Mouse (Mus musculus): ENCODE measurements around the gene Ralgds. TPM values are rescaled to one million over a fixed set of nuclear protein-coding genes. Genes with fewer than 3 reads are reported as not detected.
A peak's percentile ranks its signal among the peaks of the same experiment; 100 is the strongest.
"Not testable (repeated sequence)": the region's sequence is repeated elsewhere in the genome, so short reads cannot be mapped to it uniquely, and the experiment has no call there.

Ralgds gene
- 83.5 and 83.7 TPM in 2 replicates for polyA plus RNA-seq (2015; fragmentation: Nextera tagmentation; extraction: Ambion mirVana)

DNA sequence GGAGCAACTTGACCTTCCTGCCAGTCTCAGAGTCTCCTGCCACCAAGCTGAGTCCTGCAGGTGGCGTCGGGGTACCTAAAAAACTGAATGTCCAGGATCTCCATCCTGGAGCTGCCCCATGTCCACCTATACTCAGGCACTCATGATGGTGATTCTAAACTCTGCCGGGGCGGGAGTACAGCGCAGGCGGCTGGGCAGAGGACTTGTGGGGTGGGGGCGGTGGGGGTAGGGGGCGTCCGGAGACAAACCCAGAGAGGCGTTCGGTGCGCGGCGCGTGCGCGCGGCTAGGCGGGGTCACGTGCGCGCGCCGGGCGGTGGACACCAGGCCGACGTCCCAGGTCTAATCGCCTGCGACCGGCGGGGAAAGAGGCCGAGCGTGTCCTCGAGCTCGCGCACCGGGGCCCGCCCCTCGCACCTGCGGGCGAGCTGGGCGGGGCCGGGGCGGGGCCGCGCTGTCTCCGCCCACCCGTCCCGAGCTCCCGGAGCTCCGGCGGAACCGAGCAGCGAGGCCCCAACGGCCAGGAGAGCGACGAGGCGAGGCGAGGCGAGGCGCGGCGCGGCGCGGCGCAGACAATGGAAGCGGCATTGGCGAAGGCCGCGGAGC lies at the start of gene Ralgds:
Gene Ralgds (plus strand): TSS at position 328 of the 604 bp plus-strand sequence.
- peak; percentile 65 for ATAC-seq
- Histone ChIP-seq H3K4me1 (replicated peaks; ENCODE audit: control insufficient read depth, insufficient read depth, low read length) (peaks cover 41% of the 10 kb centered on the region), H3K4me3 (replicated peaks; ENCODE audit: low read length) (peak within 1 kb of the TSS; percentile 67), H3K9me3 (ENCODE audit: control insufficient read depth, low read length) (no peaks in the 10 kb centered on the region), H3K27me3 (replicated peaks; ENCODE audit: control insufficient read depth, insufficient read depth, low read length) (0 out of 2 replicates have a peak, but pooled peaks cover 2% of the 10 kb centered on the region), H3K9ac (replicated peaks; ENCODE audit: low read depth, low read length) (peak within 1 kb of the TSS; percentile 86), H3K27ac (ENCODE audit: low read length) (peak within 1 kb of the TSS; percentile 84), H3K4me2 (ENCODE audit: low read length) (peak within 1 kb of the TSS; percentile 89), H3K36me3 (ENCODE audit: control insufficient read depth, insufficient read depth) (no peaks in the 10 kb centered on the region)
- under 1% methylated on average over 63 of the region's 71 CpGs for WGBS

DNA sequence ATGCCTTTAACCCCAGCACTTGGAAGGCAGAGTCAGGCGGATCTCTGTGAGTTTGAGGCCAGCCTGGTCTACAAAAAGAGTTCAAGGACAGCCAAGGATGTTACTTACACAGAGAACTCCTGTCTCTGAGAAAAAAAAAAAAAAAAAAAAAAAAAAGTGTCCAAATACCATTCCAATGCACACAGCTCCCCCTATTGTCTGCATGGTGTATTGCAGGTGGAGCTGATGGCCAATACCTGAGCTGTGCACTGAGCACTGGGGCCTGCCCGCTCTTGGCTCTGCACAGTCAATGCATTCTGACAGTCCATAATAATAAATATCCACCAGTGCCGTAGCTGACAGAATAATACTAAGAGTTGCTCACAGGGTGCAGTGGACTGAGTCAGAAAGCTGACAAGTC lies 49.0 kb upstream of the Ralgds start:
- H3K27me3 ChIP-seq (replicated peaks; ENCODE audit: control insufficient read depth, insufficient read depth, low read length), result no peaks in the 10 kb centered on the region
- H3K9ac ChIP-seq (replicated peaks; ENCODE audit: low read depth, low read length), result no peak overlapping the region
- 51% methylated on average over 3 of the region's 3 CpGs for whole genome bisulfite sequencing
- H3K27ac ChIP-seq (ENCODE audit: low read length), result no peak overlapping the region
- H3K4me3 ChIP-seq (replicated peaks; ENCODE audit: low read length), result no peak overlapping the region
- H3K9me3 ChIP-seq (ENCODE audit: control insufficient read depth, low read length), result no peaks in the 10 kb centered on the region
- H3K4me1 ChIP-seq (replicated peaks; ENCODE audit: control insufficient read depth, insufficient read depth, low read length), result peaks cover 16% of the 10 kb centered on the region
- no peak for ATAC-seq
- no peaks in the 10 kb centered on the region for H3K36me3 ChIP-seq (ENCODE audit: control insufficient read depth, insufficient read depth)
- no peak overlapping the region for H3K4me2 ChIP-seq (ENCODE audit: low read length)

DNA sequence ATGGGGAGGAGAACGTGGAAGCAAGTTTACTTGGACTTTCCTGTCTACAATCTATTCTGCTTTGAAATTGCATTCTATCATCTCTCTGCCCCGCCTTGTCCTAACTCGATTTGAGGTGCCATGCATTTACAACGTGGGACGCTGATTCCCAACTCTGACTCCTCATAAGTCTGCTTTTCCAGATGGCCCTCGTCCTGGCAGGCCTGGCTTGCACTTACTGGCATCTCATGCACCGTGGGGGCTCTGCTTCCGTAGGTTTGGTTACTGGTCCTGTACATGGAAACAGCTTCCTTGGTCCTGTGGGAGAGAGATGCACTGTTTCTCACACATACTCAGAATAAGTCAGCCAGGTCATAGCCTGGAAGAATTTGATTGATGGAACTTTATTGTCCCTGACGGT lies 48.0 kb upstream of the Ralgds start:
- no peak overlapping the region for H3K4me3 ChIP-seq (replicated peaks; ENCODE audit: low read length)
- H3K36me3 ChIP-seq (ENCODE audit: control insufficient read depth, insufficient read depth), result peaks cover 6% of the 10 kb centered on the region
- ATAC-seq, result no peak
- peaks cover 17% of the 10 kb centered on the region for H3K4me1 ChIP-seq (replicated peaks; ENCODE audit: control insufficient read depth, insufficient read depth, low read length)
- H3K27me3 ChIP-seq (replicated peaks; ENCODE audit: control insufficient read depth, insufficient read depth, low read length), result no peaks in the 10 kb centered on the region
- no peaks in the 10 kb centered on the region for H3K9me3 ChIP-seq (ENCODE audit: control insufficient read depth, low read length)
- no peak overlapping the region for H3K27ac ChIP-seq (ENCODE audit: low read length)
- no peak overlapping the region for H3K4me2 ChIP-seq (ENCODE audit: low read length)
- H3K9ac ChIP-seq (replicated peaks; ENCODE audit: low read depth, low read length), result no peak overlapping the region
- 80% methylated on average over 9 of the region's 9 CpGs for WGBS

DNA sequence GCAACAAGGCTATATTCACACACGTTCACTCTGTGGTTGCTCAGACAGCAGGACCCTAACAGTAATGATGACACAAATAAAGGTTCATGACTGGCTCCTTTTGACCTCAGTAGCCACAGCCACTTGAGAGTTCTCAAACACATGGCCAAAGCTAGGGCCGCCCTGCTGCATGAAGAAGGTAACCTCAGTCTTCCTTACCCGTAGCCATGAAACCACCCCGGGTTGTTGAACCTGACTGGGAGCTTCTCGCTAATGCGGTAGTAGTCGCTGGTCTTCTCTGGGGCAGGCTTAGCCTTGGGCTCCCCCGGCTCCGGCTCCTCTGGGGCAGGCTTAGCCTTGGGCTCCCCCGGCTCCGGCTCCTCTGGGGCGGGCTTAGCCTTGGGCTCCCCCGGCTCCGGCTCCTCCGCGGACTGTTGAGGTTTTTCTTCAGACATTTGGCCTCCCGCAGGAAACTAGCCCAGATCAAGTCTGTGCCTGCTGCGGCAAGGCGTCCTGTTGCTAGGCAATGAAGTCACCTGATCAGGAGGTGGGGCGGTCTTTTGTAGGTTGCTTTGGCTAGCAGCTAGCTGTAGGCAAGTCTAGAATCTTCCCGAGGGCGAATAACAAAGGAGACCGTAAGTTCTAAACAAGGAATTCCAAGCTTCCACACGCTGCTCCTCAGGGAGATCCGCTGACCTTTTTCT lies 46.9 kb upstream of the Ralgds start, which contains the start of gene 1700007K13Rik:
Gene 1700007K13Rik (minus strand): TSS at position 497 of the 683 bp plus-strand sequence.
- peak within 1 kb of the TSS; percentile 49 for H3K4me2 ChIP-seq (ENCODE audit: low read length)
- H3K4me3 ChIP-seq (replicated peaks; ENCODE audit: low read length), result peak within 1 kb of the TSS; percentile 23
- H3K9ac ChIP-seq (replicated peaks; ENCODE audit: low read depth, low read length), result no peak within 1 kb of the TSS; the same call in 1 of the 2 replicates
- H3K36me3 ChIP-seq (ENCODE audit: control insufficient read depth, insufficient read depth), result peaks cover 15% of the 10 kb centered on the region
- 6% methylated on average over 25 of the region's 25 CpGs for WGBS
- ATAC-seq, result peak; percentile 51; the same call in 1 of the 2 replicates
- H3K4me1 ChIP-seq (replicated peaks; ENCODE audit: control insufficient read depth, insufficient read depth, low read length), result peaks cover 17% of the 10 kb centered on the region
- H3K27me3 ChIP-seq (replicated peaks; ENCODE audit: control insufficient read depth, insufficient read depth, low read length), result no peaks in the 10 kb centered on the region
- no peaks in the 10 kb centered on the region for H3K9me3 ChIP-seq (ENCODE audit: control insufficient read depth, low read length)
- no peak within 1 kb of the TSS for H3K27ac ChIP-seq (ENCODE audit: low read length)

DNA sequence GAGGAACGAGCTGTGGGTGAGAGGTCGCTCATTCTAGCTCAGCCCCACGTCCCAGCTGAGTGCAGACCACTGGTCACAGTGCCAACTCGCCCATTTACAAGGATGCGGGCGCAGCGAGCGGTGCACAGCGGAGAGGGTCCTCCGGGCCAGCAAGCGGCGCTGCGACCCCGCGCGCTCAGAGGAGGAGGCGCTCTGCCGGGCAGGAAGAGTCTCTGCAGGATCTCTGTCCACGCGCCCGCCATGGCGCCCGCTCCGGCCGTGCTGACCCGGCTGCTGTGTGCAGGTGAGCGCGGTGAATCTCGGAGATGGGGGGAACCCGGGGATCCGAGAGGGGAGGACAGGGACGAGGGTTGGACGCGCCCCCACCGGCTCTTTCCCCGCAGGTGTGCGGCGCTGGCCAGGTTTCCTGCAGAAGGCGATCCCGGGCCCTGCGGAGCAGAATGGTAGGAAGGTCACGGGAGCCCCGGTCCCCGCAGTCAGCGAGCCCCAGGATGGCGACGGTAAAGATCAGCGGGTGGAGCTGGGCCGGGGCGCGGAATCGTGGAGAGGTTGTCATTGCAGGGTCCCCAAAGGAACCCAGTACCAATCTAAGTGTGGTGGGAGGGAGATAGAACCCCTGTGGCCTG lies 45.0 kb upstream of the Ralgds start, which contains the start of gene Mrps2:
Gene Mrps2 (plus strand): TSS at position 207 of the 626 bp plus-strand sequence.
- H3K9ac ChIP-seq (replicated peaks; ENCODE audit: low read depth, low read length), result peak within 1 kb of the TSS; percentile 95
- peak; percentile 96 for ATAC-seq
- peaks cover 23% of the 10 kb centered on the region for H3K36me3 ChIP-seq (ENCODE audit: control insufficient read depth, insufficient read depth)
- peaks cover 1% of the 10 kb centered on the region for H3K9me3 ChIP-seq (ENCODE audit: control insufficient read depth, low read length)
- peaks cover 17% of the 10 kb centered on the region for H3K4me1 ChIP-seq (replicated peaks; ENCODE audit: control insufficient read depth, insufficient read depth, low read length)
- no peaks in the 10 kb centered on the region for H3K27me3 ChIP-seq (replicated peaks; ENCODE audit: control insufficient read depth, insufficient read depth, low read length)
- under 1% methylated on average over 52 of the region's 52 CpGs for WGBS
- peak within 1 kb of the TSS; percentile 11; the same call in 1 of the 2 replicates for H3K27ac ChIP-seq (ENCODE audit: low read length)
- peak within 1 kb of the TSS; percentile 83 for H3K4me3 ChIP-seq (replicated peaks; ENCODE audit: low read length)
- peak within 1 kb of the TSS; percentile 54 for H3K4me2 ChIP-seq (ENCODE audit: low read length)

DNA sequence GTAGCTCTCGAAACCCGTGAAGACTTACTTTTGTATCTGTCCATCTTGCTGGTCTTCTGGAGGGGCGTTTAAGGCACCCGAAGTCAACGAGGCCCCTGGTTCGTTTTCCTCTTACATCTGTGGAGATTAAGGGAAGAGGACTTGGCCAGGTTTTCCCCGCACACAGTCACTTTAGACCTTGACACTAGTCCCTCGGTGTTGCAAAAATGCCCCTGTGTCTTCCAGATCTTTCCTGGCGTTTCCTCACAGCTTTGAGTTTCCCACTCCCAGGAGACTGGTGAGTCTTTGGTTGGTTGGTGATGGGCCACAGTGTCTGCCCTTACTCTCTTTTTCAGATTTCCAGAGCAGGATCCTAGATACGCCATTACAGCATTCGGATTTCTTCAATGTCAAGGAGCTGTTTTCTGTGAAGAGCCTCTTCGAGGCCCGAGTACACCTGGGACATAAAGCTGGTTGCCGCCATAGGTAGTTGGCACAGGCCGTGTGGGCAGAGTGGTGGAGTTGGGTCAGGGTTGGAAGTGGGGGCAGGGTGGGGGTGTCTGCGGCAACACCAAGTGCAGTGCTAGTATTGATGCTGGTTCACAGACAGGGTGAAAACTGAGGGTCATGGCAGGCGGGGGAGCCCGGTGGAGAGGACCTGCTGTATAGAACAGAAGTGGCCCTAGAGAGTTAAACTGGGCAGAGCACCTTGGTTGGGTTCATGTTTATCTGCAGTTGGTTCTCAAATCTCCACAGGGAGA lies 44.3 kb upstream of the Ralgds start:
- H3K9ac ChIP-seq (replicated peaks; ENCODE audit: low read depth, low read length), result peak overlapping the region; percentile 95
- ATAC-seq, result no peak
- peak overlapping the region; percentile 83 for H3K4me3 ChIP-seq (replicated peaks; ENCODE audit: low read length)
- no peak overlapping the region for H3K27ac ChIP-seq (ENCODE audit: low read length)
- H3K4me1 ChIP-seq (replicated peaks; ENCODE audit: control insufficient read depth, insufficient read depth, low read length), result peaks cover 17% of the 10 kb centered on the region
- WGBS, result 53% methylated on average over 18 of the region's 18 CpGs
- H3K36me3 ChIP-seq (ENCODE audit: control insufficient read depth, insufficient read depth), result peaks cover 26% of the 10 kb centered on the region
- H3K9me3 ChIP-seq (ENCODE audit: control insufficient read depth, low read length), result peaks cover 4% of the 10 kb centered on the region
- no peaks in the 10 kb centered on the region for H3K27me3 ChIP-seq (replicated peaks; ENCODE audit: control insufficient read depth, insufficient read depth, low read length)
- peak overlapping the region; percentile 54 for H3K4me2 ChIP-seq (ENCODE audit: low read length)

DNA sequence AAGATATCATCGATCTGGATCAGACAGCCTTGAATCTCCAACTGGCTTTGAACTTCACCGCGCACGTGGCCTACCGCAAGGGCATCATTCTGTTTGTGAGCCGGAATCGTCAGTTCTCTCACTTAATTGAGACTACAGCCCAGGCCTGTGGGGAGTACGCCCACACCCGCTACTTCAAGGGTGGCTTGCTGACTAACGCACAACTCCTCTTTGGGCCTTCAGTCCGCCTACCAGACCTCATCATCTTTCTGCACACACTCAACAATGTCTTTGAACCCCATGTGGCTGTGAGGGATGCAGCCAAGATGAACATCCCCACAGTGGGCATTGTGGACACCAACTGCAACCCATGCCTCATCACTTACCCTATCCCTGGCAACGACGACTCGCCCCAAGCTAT lies 43.5 kb upstream of the Ralgds start:
- no peak for ATAC-seq
- Histone ChIP-seq H3K36me3 (ENCODE audit: control insufficient read depth, insufficient read depth) (peaks cover 26% of the 10 kb centered on the region), H3K27me3 (replicated peaks; ENCODE audit: control insufficient read depth, insufficient read depth, low read length) (no peaks in the 10 kb centered on the region), H3K4me3 (replicated peaks; ENCODE audit: low read length) (no peak overlapping the region), H3K4me2 (ENCODE audit: low read length) (no peak overlapping the region), H3K4me1 (replicated peaks; ENCODE audit: control insufficient read depth, insufficient read depth, low read length) (peaks cover 17% of the 10 kb centered on the region), H3K27ac (ENCODE audit: low read length) (no peak overlapping the region), H3K9ac (replicated peaks; ENCODE audit: low read depth, low read length) (no peak overlapping the region), H3K9me3 (ENCODE audit: control insufficient read depth, low read length) (peaks cover 4% of the 10 kb centered on the region)
- 98% methylated on average over 14 of the region's 14 CpGs for WGBS

DNA sequence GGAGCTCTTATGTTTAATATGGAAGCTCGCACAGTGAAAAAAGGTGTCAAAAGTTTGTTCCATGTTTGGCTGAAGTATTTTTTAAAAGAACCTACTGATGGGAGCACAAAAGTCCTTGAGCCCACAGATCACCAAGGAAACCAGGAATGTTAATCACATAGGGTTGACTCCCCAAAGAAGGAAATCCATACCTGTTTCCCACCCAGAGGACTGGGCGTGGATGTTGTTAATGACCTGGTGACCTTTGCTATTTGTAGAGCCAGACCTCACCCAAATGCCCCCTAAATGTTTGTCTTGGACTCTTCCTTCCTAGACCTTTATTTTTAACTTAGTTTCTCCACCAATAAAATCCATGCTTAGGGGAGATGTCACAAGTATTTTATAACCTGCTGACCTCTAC lies 42.3 kb upstream of the Ralgds start:
- WGBS, result 94% methylated on average over 2 of the region's 2 CpGs
- ATAC-seq, result no peak
- no peak overlapping the region for H3K9ac ChIP-seq (replicated peaks; ENCODE audit: low read depth, low read length)
- peaks cover 4% of the 10 kb centered on the region for H3K9me3 ChIP-seq (ENCODE audit: control insufficient read depth, low read length)
- H3K4me1 ChIP-seq (replicated peaks; ENCODE audit: control insufficient read depth, insufficient read depth, low read length), result peaks cover 17% of the 10 kb centered on the region
- H3K4me3 ChIP-seq (replicated peaks; ENCODE audit: low read length), result no peak overlapping the region
- peaks cover 26% of the 10 kb centered on the region for H3K36me3 ChIP-seq (ENCODE audit: control insufficient read depth, insufficient read depth)
- H3K27me3 ChIP-seq (replicated peaks; ENCODE audit: control insufficient read depth, insufficient read depth, low read length), result no peaks in the 10 kb centered on the region
- no peak overlapping the region for H3K27ac ChIP-seq (ENCODE audit: low read length)
- no peak overlapping the region for H3K4me2 ChIP-seq (ENCODE audit: low read length)

DNA sequence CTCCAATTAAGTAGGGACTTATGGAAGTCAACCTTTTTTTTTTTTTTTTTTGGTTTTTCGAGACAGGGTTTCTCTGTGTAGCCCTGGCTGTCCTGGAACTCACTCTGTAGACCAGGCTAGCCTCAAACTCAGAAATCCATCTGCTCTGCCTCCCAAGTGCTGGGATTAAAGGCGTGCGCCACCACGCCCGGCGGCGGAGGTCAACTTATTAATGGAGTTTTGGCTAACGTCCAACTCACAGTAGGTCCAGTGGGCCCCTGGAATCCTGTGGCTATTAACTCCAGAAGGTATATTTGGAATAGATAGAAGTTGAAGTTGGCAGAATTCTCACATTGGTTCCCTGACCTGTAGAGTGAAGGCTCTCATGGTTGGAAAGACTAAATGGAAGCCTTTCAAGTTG lies 40.9 kb upstream of the Ralgds start:
- not testable (repeated sequence) for H3K4me2 ChIP-seq (ENCODE audit: low read length); H3K9me3 ChIP-seq (ENCODE audit: control insufficient read depth, low read length); H3K27ac ChIP-seq (ENCODE audit: low read length); H3K27me3 ChIP-seq (replicated peaks; ENCODE audit: control insufficient read depth, insufficient read depth, low read length); H3K4me1 ChIP-seq (replicated peaks; ENCODE audit: control insufficient read depth, insufficient read depth, low read length); H3K9ac ChIP-seq (replicated peaks; ENCODE audit: low read depth, low read length); H3K4me3 ChIP-seq (replicated peaks; ENCODE audit: low read length); ATAC-seq
- WGBS, result 95% methylated on average over 8 of the region's 8 CpGs
- peaks cover 26% of the 10 kb centered on the region for H3K36me3 ChIP-seq (ENCODE audit: control insufficient read depth, insufficient read depth)

Data from forebrain, embryonic 16.5 days (tissue).